Mouse (Mus musculus) hematopoietic multipotent progenitor cell, adult 10-12 weeks (in vitro differentiated cells): ENCODE data around the gene Dgkk. TPM values are rescaled to one million over a fixed set of nuclear protein-coding genes. Genes with fewer than 3 reads are reported as not detected.

ENCODE experiments used
- polyA plus RNA-seq: library from polyadenylated mRNA; stranded (reverse); fragments of >175 nt; gene quantifications from 2 replicates; pipeline ENCODE4 v1.2.3, GENCODE M21; 2012; ENCODE audit warnings: low replicate concordance

Gene Dgkk
- polyA plus RNA-seq: 0.02 TPM in 1 of 2 replicates, not detected in the other

DNA sequence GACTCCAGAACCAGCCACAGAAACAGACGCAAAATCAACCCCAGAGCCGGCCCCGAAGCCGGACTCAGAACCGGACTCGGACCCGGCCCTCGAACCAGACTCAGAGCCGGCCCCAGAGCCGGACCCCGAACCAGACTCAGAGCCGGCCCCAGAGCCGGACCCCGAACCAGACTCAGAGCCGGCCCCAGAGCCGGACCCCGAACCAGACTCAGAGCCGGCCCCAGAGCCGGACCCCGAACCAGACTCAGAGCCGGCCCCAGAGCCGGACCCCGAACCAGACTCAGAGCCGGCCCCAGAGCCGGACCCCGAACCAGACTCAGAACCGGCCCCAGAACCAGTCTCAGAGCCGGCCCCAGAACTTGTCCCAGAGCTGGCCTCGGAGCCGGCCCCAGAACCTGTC is at the start of gene Dgkk:
TSS of gene Dgkk (plus strand) at position 301 of the 400 bp plus-strand sequence.

